Mouse (Mus musculus) lung, embryonic 16.5 days (tissue): ENCODE results near the gene Tnpo2. TPM values are rescaled to one million over a fixed set of nuclear protein-coding genes. Genes with fewer than 3 reads are reported as not detected.

Experiments used
- ATAC-seq: fragments of 200-750 bp; cut with Nextera tagmentation; 2 replicates; pipeline ENCODE4 v1.8.0; 2017; ENCODE audit warnings: low read depth, mild to moderate bottlenecking, moderate library complexity
- H3K27ac ChIP-seq: fragments of 300-500 bp; sonication (generic); 2 replicates; pipeline ENCODE4 v1.5.1; 2014; ENCODE audit warnings: mild to moderate bottlenecking, control low read depth, low read length
- H3K27me3 ChIP-seq: fragments of 300-500 bp; sonication (generic); 2 replicates; pipeline ENCODE4 v1.6.1; 2014; ENCODE audit warnings: low read depth, low read length, mixed read lengths; ENCODE audit not compliant: control insufficient read depth, insufficient read depth
- H3K36me3 ChIP-seq: fragments of 300-500 bp; sonication (generic); 2 replicates; pipeline ENCODE4 v1.6.1; 2014; ENCODE audit warnings: low read length; ENCODE audit not compliant: control insufficient read depth, insufficient read depth
- H3K4me1 ChIP-seq: fragments of 300-500 bp; sonication (generic); replicated peaks from 2 replicates; pipeline ENCODE4 v1.6.1; 2014; ENCODE audit warnings: low read length, mixed read lengths; ENCODE audit not compliant: control insufficient read depth, insufficient read depth
- H3K4me2 ChIP-seq: fragments of 300-500 bp; sonication (generic); 2 replicates; pipeline ENCODE4 v1.6.1; 2014; ENCODE audit warnings: low read depth, low read length, control low read depth
- H3K4me3 ChIP-seq: fragments of 300-500 bp; sonication (generic); 2 replicates; pipeline ENCODE4 v1.5.1; 2014; ENCODE audit warnings: mild to moderate bottlenecking, low read length, control low read depth
- H3K9ac ChIP-seq: fragments of 300-500 bp; sonication (generic); 2 replicates; pipeline ENCODE4 v1.6.1; 2014; ENCODE audit warnings: low read length, control low read depth
- H3K9me3 ChIP-seq: fragments of 300-500 bp; sonication (generic); 2 replicates; pipeline ENCODE4 v1.6.1; 2016; ENCODE audit warnings: low read length; ENCODE audit not compliant: control insufficient read depth
- WGBS: fragments of 180-500 bp; shearing (Covaris S2); extraction: QIAGEN DNeasy Blood & Tissue Kit; methylation state at CpG from one replicate; pipeline ENCODE4 v1.1.7; 2014; 5-methylcytosine and 5-hydroxymethylcytosine counted together
- polyA plus RNA-seq: library from polyadenylated mRNA; unstranded; fragments of >200 nt; fragmentation: Nextera tagmentation; extraction: Ambion mirVana; gene quantifications from 2 replicates; pipeline ENCODE4 v1.2.1, GENCODE M21; 2015

Tnpo2 gene
- polyA plus RNA-seq, 1 experiment from 2014 or later = 29.5 TPM

- Histone ChIP-seq H3K27ac (no peak overlapping the region), H3K36me3 (peaks cover 4% of the 10 kb centered on the region), H3K4me1 (no peaks in the 10 kb centered on the region; the same call in 1 of the 2 replicates), H3K9ac (no peak overlapping the region), H3K4me2 (no peak overlapping the region), H3K9me3 (no peaks in the 10 kb centered on the region), H3K4me3 (no peak overlapping the region), H3K27me3 (no peaks in the 10 kb centered on the region)
- WGBS = 94% methylated on average over 4 of the region's 4 CpGs
- no peak for ATAC-seq
Observed at GRCm38 (mm10) chr8:85062603-85063002, 25.9 kb downstream of the Tnpo2 start.

DNA sequence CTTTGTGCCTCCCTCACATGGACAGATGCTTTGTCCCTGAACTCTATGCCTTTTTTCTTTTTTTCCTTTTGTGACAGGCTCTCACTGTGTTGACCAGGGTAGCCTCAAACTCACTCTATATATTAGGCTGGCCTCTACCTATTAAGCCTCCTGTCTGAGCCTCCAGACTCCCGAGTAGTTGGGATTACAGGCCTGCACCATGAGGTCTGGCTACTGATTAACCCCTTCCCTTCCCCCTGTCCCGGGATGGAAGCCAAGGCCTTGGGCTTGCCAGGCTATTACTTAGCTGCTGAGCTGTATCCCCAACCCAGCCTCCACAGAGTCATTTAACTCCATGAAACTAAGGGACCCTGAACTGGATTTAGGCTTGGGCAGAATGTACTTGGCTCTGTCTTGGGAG lies 28.5 kb downstream of the Tnpo2 start:
- Histone ChIP-seq H3K9ac (no peak overlapping the region), H3K27me3 (no peaks in the 10 kb centered on the region), H3K27ac (no peak overlapping the region), H3K4me3 (no peak overlapping the region), H3K4me1 (no peaks in the 10 kb centered on the region; the same call in 1 of the 2 replicates), H3K9me3 (no peaks in the 10 kb centered on the region), H3K36me3 (peaks cover 4% of the 10 kb centered on the region), H3K4me2 (no peak overlapping the region)
- 29% methylated on average over 2 of the region's 2 CpGs for WGBS
- ATAC-seq = no peak

DNA sequence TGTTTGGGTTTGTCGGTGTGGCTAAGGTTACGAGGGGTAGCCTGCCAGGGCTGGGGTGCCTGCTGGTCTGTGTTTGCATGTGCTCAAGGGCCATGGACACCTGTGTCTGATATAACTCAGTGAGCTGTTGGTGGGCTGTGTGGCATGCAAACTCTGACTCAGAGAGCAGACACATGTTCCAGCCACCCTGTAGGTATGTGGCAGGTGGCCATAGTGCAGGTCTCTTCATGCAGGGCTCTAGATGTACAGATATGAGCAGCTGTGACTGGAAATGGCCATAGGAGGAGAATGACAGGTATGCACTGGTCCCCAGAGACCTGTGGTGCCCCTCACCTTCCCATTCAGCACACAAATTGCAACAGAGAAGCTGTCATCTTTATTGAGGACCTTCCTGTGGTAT lies 30.4 kb downstream of the Tnpo2 start:
- Histone ChIP-seq H3K27me3 (no peaks in the 10 kb centered on the region), H3K4me2 (no peak overlapping the region), H3K4me3 (no peak overlapping the region), H3K9ac (no peak overlapping the region), H3K36me3 (peaks cover 4% of the 10 kb centered on the region), H3K9me3 (no peaks in the 10 kb centered on the region), H3K27ac (no peak overlapping the region), H3K4me1 (peaks cover 8% of the 10 kb centered on the region)
- ATAC-seq = no peak
- 92% methylated on average over 2 of the region's 2 CpGs for WGBS

DNA sequence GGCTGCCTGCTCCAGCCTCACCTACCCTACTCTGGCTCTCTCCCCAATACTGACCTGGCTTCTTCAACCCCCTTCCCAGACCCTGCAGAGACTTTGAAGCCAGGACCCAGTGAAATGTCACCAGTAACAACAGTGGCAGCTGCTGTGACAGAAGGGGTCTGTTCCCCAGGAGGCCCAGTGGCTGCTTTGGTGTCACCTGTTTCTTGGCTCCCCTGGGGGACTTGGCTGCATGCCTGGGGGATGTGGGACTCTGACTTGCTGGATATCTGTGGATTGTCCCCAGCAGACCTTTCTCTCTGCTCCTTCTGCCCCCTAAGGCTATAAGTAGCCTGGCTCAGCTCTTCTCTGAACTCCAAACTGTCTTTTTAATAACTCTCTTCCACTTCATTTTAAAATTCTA lies 31.3 kb downstream of the Tnpo2 start, which contains the start of gene Gm5741:
Gm5741 (minus strand) TSS at position 1 of the 400 bp plus-strand sequence.
- Histone ChIP-seq H3K36me3 (peaks cover 4% of the 10 kb centered on the region), H3K9ac (no peak within 1 kb of the TSS), H3K4me1 (peaks cover 12% of the 10 kb centered on the region), H3K9me3 (no peaks in the 10 kb centered on the region), H3K4me2 (no peak within 1 kb of the TSS), H3K27ac (no peak within 1 kb of the TSS), H3K4me3 (no peak within 1 kb of the TSS), H3K27me3 (no peaks in the 10 kb centered on the region)
- no peak for ATAC-seq

GRCm38 (mm10) chr8:85071041-85071440 lies 34.3 kb downstream of the Tnpo2 start:
- 64% methylated on average over 5 of the region's 5 CpGs for WGBS
- no peaks in the 10 kb centered on the region for H3K9me3 ChIP-seq
- H3K4me1 ChIP-seq = peaks cover 12% of the 10 kb centered on the region
- no peak for ATAC-seq
- peak overlapping the region; percentile 82 for H3K4me2 ChIP-seq
- H3K27ac ChIP-seq = peak overlapping the region; percentile 98
- H3K9ac ChIP-seq = peak overlapping the region; percentile 95
- peaks cover 15% of the 10 kb centered on the region for H3K36me3 ChIP-seq
- H3K27me3 ChIP-seq = no peaks in the 10 kb centered on the region
- H3K4me3 ChIP-seq = peak overlapping the region; percentile 99

GRCm38 (mm10) chr8:85071514-85072281 lies 35.0 kb downstream of the Tnpo2 start, which contains the start of gene Dhps:
Gene Dhps (plus strand): TSS chr8:85071757.
- H3K4me1 ChIP-seq = peaks cover 12% of the 10 kb centered on the region

DNA sequence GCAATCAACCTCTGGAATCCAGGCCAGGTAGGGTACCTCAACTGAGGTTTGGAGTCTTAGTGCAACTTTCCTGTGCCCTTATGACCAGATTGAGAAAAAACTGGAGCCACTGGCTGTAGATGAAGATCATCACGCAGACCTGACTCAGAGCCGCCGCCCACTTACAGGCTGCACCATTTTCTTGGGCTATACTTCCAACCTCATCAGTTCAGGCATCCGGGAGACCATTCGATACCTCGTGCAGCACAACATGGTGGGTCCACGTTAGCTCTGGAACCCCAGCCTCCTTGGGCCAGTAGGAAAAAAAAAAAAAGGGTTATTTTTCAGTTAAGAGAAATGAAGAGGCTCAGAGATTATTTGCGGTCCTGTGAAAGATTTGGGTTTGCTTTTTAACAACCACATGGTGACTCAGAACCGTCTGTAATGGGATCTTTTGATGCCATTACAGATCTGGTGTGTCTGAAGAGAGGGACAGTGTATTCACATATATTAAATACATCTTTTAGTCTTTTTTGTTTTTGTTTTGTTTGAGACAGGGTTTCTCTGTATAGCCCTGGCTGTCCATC lies 35.7 kb downstream of the Tnpo2 start:
- H3K4me1 ChIP-seq = peaks cover 12% of the 10 kb centered on the region
- peak overlapping the region; percentile 95 for H3K9ac ChIP-seq
- 0 out of 2 replicates have a peak, but pooled peaks have one; percentile 18 for ATAC-seq
- H3K27ac ChIP-seq = peak overlapping the region; percentile 98
- no peaks in the 10 kb centered on the region for H3K9me3 ChIP-seq
- 37% methylated on average over 9 of the region's 9 CpGs for WGBS
- H3K36me3 ChIP-seq = peaks cover 22% of the 10 kb centered on the region
- peak overlapping the region; percentile 99 for H3K4me3 ChIP-seq
- no peaks in the 10 kb centered on the region for H3K27me3 ChIP-seq
- peak overlapping the region; percentile 82 for H3K4me2 ChIP-seq

More at GRCm38 (mm10) chr8:85071514-85072281, 35.0 kb downstream of the Tnpo2 start, which contains the start of gene Dhps:
- peaks cover 21% of the 10 kb centered on the region for H3K36me3 ChIP-seq
- H3K9ac ChIP-seq = peak within 1 kb of the TSS; percentile 95
- under 1% methylated on average over 68 of the region's 68 CpGs for WGBS
- peak within 1 kb of the TSS; percentile 98 for H3K27ac ChIP-seq
- peak; percentile 95 for ATAC-seq
- H3K9me3 ChIP-seq = no peaks in the 10 kb centered on the region
- peak within 1 kb of the TSS; percentile 99 for H3K4me3 ChIP-seq
- no peaks in the 10 kb centered on the region for H3K27me3 ChIP-seq
- H3K4me2 ChIP-seq = peak within 1 kb of the TSS; percentile 82

- Histone ChIP-seq H3K4me3 (no peak overlapping the region), H3K4me2 (no peak overlapping the region), H3K27me3 (no peaks in the 10 kb centered on the region), H3K4me1 (peaks cover 12% of the 10 kb centered on the region), H3K9me3 (no peaks in the 10 kb centered on the region), H3K36me3 (peaks cover 22% of the 10 kb centered on the region), H3K9ac (no peak overlapping the region), H3K27ac (no peak overlapping the region)
- 81% methylated on average over 15 of the region's 15 CpGs for WGBS
- ATAC-seq = no peak
Observed at GRCm38 (mm10) chr8:85073041-85073612, 36.4 kb downstream of the Tnpo2 start.

DNA sequence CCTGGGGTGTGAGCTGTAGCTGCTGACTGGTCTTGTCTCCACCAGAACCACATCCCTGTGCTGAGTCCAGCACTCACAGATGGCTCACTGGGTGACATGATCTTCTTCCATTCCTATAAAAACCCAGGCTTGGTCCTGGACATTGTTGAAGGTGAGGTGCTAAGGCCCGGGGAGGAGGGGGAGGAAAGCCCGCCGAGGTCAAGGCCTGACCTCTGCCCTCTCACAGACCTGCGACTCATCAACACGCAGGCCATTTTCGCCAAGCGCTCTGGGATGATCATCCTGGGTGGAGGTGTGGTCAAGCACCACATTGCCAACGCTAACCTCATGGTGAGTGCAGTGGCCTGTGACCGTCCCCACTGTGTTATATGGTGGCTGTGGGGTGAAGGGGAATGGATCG lies 37.5 kb downstream of the Tnpo2 start:
- no peak for ATAC-seq
- no peak overlapping the region for H3K9ac ChIP-seq
- no peaks in the 10 kb centered on the region for H3K9me3 ChIP-seq
- no peak overlapping the region for H3K27ac ChIP-seq
- H3K4me1 ChIP-seq = peaks cover 12% of the 10 kb centered on the region
- H3K4me2 ChIP-seq = no peak overlapping the region
- H3K4me3 ChIP-seq = no peak overlapping the region
- no peaks in the 10 kb centered on the region for H3K27me3 ChIP-seq
- H3K36me3 ChIP-seq = peaks cover 22% of the 10 kb centered on the region
- WGBS = 78% methylated on average over 10 of the region's 10 CpGs
